Mouse (Mus musculus) spleen, adult 18-20 months (tissue): Measurements from ENCODE around the gene Ucn2.

Experiments
- DNase-seq, 2 experiments: peaks; one replicate each; pipeline ENCODE4 v3.0.0; 2022; ENCODE audit warnings: mixed read lengths in 2 of 2

Gene Ucn2

GRCm38 (mm10) chr9:108985710-108986109 is at the start of gene Ucn2:
Gene Ucn2, plus strand, starts transcription at chr9:108986010.
- no peak for DNase-seq

- peak; percentile 90 to 94 for DNase-seq
These were observed 49.1 kb upstream of the Ucn2 start, which contains the start of gene Uqcrc1 for GRCm38 (mm10) chr9:108936418-108937364. Gene Uqcrc1, plus strand, starts transcription at chr9:108936633.

- DNase-seq: no peak
These were observed 40.7 kb upstream of the Ucn2 start for GRCm38 (mm10) chr9:108945111-108945510.

- DNase-seq: no peak
These were observed 40.2 kb upstream of the Ucn2 start for GRCm38 (mm10) chr9:108945608-108946007.

GRCm38 (mm10) chr9:108949231-108949966 is 36.4 kb upstream of the Ucn2 start:
- DNase-seq: peak in 1 of 2 experiments; percentile 18

GRCm38 (mm10) chr9:108949967-108950728 is 35.7 kb upstream of the Ucn2 start:
- DNase-seq: no peak

- DNase-seq: no peak
These were observed 32.7 kb upstream of the Ucn2 start, which contains the start of gene Col7a1 for GRCm38 (mm10) chr9:108953081-108953636. Gene Col7a1, plus strand, starts transcription at chr9:108953586.

- no peak for DNase-seq
These were observed 30.6 kb upstream of the Ucn2 start for GRCm38 (mm10) chr9:108955241-108955640.

GRCm38 (mm10) chr9:108955846-108956245 is 30.0 kb upstream of the Ucn2 start:
- no peak for DNase-seq

- no peak for DNase-seq
These were observed 22.2 kb upstream of the Ucn2 start for GRCm38 (mm10) chr9:108963577-108963976.

GRCm38 (mm10) chr9:108964338-108964737 is 21.5 kb upstream of the Ucn2 start:
- no peak for DNase-seq

- no peak for DNase-seq
These were observed 15.2 kb upstream of the Ucn2 start for GRCm38 (mm10) chr9:108970623-108971022.

- DNase-seq: no peak
These were observed 9.3 kb upstream of the Ucn2 start for GRCm38 (mm10) chr9:108976483-108976882.

- no peak for DNase-seq
These were observed 7.8 kb upstream of the Ucn2 start for GRCm38 (mm10) chr9:108977966-108978365.

GRCm38 (mm10) chr9:108982498-108982897 is 3.3 kb upstream of the Ucn2 start:
- no peak for DNase-seq

- no peak for DNase-seq
These were observed 2.6 kb upstream of the Ucn2 start for GRCm38 (mm10) chr9:108983209-108983608.

GRCm38 (mm10) chr9:108987704-108988350 is 2.0 kb downstream of the Ucn2 start:
- no peak for DNase-seq

- DNase-seq: no peak
These were observed 4.1 kb downstream of the Ucn2 start for GRCm38 (mm10) chr9:108989802-108990461.

- no peak for DNase-seq
These were observed 4.6 kb downstream of the Ucn2 start for GRCm38 (mm10) chr9:108990462-108990820.

GRCm38 (mm10) chr9:108991428-108992084 is 5.7 kb downstream of the Ucn2 start, which contains the start of gene Pfkfb4:
Gene Pfkfb4, plus strand, starts transcription at chr9:108991778.
- peak; percentile 90 to 93 for DNase-seq

GRCm38 (mm10) chr9:108992085-108992469 is 6.3 kb downstream of the Ucn2 start:
- no peak for DNase-seq
